Mouse (Mus musculus): ENCODE measurements around the gene Camta1. TPM values are rescaled to one million over a fixed set of nuclear protein-coding genes. Genes with fewer than 3 reads are reported as not detected.

Gene Camta1
- polyA plus RNA-seq, 1 experiment = 10.3 TPM

DNA sequence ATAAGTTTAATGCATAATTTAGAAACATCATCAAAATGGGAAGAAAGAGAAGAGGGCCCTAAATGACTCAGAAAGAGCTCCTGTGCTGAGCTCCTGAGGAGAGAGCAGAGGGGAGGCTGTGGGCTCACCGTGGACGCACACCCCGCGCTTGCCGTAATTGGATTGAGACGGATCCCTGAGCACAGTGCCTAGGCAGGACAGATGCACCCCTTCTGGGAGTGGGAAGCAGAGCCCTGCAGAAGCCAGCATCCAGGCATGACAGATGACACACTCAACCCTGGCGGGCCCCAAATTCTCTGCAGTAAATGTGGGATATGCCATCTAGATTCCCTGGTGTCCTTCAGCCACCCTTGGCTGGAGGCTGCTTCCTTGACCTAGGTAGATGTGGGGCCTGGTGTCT is 654.1 kb downstream of the Camta1 start:
- DNase-seq (ENCODE audit: low read depth) = no peak

DNA sequence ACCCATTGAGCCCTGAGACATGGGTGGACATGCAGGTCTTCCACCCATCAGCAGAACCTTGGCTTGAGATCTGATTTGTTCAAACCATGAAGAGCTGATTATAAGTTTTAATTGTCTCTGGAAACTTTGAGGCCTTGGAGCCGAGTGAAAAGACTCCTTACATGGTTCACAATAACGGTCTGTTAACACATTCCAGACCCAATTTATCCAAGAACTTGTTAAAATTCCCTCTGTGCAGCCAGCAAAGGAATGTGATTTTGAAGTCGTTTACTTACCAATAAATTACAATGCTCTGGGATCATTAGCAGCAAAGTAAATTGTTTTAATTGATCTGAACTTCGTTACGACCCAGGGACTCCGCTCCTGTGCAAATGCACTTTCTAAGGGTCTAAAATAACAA is 658.8 kb downstream of the Camta1 start:
- DNase-seq (ENCODE audit: low read depth) = no peak

DNA sequence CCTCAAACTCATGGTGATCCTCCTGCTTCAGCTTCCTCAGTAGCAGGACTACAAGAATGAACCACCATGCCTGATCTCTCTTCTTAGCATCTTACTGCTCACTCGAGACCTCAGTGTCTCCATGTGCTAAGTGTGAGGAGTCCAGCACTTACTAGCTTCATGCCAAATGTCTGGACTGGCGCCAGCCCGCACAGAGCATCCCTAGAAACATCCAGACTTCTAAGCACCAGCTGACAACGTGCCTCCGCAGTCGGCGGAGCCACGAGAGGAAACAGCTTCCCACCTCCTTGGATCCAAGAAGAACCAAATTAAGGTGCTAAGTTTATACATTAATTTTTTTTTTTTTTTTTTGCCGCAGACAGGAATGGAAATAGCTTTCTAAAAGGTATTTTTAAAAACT is 661.4 kb downstream of the Camta1 start:
- DNase-seq (ENCODE audit: low read depth) = no peak

GRCm38 (mm10) chr4:151195126-151195525 is 666.5 kb downstream of the Camta1 start:
- no peak for DNase-seq (ENCODE audit: low read depth)

GRCm38 (mm10) chr4:151194715-151195097 is 667.0 kb downstream of the Camta1 start:
- no peak for DNase-seq (ENCODE audit: low read depth)

DNA sequence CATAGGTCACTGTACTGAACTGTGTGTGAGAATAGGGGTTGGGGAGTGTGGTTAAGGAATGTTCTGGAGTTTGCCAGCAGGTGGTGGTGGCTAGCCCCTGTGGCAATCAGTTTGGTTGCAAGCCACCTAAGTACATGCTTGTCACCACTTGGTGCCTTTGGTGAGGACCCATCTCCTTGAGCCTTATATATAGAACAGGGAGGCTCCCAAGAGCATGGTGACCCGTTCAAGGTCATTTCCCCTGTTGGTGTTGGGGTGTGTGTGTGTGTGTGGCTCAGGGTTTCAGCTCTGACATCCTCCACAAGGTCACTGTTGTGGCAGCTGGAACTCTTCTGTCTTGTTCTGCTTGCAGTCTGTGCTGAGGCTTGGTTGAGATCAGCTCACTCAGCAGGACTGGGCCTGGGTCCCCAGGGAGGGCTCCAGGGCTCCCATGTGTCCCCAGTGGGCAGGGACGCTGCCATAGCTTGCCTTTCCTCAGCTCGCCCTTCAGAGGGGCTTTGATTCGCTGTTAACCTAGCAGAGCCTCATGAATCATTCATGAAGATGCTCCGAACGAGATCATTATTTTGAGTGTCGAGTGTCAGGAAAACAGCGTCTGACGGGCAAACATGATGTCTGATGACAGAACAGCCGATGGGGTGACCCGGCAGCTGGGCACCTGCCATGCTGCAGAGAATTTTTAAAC is 667.5 kb downstream of the Camta1 start:
- DNase-seq (ENCODE audit: low read depth) = no peak

DNA sequence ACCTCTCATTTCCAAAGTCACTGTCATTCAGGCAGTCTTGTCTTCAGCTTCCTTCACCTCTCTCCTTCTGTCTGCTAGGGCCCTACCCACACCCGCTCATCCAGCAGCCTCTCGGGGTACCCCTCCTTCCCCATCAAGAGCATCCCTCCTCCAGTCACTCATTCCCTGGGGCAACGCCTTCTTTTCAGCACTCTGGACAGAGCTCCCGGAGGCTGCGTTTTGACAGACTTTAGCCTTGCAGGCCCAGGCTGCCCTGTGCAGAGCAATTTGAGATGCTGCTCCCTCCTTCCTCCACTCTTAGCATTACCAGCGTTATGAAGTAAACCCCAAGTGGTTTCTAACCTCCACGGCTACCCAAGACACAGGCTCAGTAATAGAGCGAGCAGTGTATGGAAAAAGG is 675.2 kb downstream of the Camta1 start:
- no peak for DNase-seq (ENCODE audit: low read depth)

DNA sequence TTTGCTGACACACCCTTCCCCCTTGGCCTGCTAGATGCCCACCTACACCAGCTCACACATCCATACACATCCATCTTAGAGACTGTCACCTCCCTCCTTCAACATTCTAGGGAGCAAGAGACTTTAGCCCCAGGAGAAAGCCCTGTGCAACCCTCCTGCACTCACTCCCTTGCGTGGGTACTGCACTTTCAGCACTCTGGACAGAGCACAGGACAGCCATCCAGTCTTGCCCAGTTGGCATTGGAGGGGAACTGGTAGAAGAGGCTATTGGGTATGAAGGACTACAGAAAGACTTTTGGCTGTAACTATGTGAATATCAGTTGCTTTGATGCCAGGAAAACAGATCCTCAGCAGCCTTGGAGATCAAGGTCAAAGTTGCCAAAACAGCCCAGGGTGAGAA is 675.9 kb downstream of the Camta1 start:
- no peak for DNase-seq (ENCODE audit: low read depth)

DNA sequence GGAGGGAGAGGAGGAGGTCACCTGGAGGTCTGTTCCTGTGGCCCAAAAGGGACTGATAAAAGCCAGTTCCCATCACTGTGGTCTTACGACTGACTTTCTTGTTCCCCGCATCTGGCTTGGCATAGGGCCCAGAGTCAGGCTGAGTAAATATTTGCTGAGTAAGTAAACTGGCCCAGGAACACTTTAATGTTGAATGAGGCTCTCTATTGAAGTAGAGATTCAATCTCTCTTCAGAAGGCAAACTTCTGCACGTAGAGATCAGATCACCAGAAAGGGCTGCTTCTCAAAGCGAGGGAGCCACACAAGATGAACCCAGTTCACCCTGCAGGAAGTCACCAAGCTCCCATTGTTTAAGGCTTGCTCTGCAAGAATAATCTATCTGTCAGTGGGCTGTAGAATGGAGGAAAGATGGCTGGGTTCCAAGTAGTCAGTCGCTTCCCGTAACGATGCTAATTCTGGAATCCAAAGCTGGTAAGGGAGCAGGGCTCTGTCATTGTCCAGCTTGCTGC is 681.2 kb downstream of the Camta1 start:
- no peak for DNase-seq (ENCODE audit: low read depth)

DNA sequence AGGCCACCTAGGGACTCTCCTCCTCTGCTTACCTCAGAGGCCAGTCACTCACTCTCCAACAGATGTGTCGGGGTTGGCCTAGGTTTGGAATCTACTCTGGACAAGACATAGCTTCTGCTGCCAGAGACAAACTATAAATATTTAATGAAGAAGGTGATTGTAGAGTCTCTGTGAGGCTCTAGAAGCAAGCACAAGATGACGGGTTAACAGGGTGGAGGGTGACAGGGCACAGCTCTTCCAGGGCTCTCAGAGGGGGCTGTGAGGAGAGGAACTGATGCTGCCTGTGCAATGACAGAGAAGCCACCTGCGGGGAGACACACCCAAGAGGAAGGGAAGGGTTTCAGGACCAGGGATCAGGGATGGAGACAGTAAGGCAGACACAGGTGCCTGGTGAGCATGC is 682.0 kb downstream of the Camta1 start:
- no peak for DNase-seq (ENCODE audit: low read depth)

DNA sequence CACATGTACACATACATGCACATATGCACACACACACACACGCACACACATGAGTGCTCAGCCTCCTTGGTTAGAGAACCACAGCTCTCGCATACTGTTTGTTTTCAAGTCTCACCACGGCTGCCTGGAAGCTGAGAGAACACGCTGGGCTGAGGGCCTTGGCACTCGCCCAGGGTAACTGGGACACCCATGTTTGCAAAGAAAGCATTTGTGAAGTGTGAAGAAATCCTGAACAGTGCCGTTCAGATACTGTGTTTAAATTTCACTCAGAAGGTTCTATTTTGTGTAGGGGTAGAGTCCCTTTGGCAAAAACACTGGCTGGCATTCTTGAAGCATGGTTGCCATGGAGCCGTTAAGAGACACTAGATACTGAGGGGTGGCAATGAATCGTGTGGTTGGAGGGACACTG is 682.7 kb downstream of the Camta1 start:
- no peak for DNase-seq (ENCODE audit: low read depth)

- DNase-seq (ENCODE audit: low read depth) = no peak
Observed at GRCm38 (mm10) chr4:151172526-151172925, 689.1 kb downstream of the Camta1 start.

GRCm38 (mm10) chr4:151171117-151171516 is 690.6 kb downstream of the Camta1 start:
- no peak for DNase-seq (ENCODE audit: low read depth)

DNA sequence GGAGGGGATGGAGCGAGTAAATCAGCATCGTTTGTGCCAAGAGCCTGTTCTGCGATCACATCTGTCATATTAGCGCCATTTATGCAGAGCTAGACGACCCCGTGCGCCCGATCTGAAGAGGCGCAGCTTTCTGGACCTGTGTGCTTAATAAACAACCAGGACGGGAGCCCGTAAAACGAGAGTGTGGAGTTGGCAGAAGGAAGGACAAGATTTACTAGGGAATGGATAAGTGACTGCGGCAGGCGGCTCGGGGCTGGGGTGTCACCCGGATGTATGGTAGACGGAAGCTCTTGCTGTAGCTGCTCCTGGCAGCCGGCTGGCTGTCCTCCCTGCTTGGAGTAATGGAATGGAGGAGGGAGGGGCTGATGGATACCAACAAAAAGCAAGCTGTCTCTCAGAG is 691.0 kb downstream of the Camta1 start:
- DNase-seq (ENCODE audit: low read depth) = no peak

GRCm38 (mm10) chr4:151166969-151167368 is 694.7 kb downstream of the Camta1 start:
- DNase-seq (ENCODE audit: low read depth) = no peak

- DNase-seq (ENCODE audit: low read depth) = no peak
Observed at GRCm38 (mm10) chr4:151165539-151165938, 696.1 kb downstream of the Camta1 start.

GRCm38 (mm10) chr4:151164309-151164708 is 697.4 kb downstream of the Camta1 start:
- DNase-seq (ENCODE audit: low read depth) = no peak

DNA sequence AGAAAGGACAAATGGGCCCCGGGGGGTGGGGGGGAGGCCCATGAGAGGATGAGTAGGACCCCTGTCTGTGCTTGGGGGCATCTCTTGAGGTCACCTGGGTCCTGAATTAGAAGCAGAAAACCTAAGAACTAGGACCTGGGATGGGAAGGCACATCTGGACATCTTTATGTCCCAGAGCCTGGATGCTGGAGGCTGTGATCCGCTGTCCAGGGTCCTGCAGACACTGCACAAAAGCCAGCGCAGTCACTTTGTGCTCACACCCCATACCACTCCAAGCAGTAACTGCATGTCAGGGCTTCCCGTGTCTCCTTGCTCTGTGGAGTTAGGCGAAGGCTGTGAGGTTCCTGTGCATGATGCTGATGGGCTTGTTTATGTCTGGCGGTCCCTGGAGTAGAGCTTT is 699.8 kb downstream of the Camta1 start:
- no peak for DNase-seq (ENCODE audit: low read depth)

- no peak for DNase-seq (ENCODE audit: low read depth)
Observed at GRCm38 (mm10) chr4:151160932-151161331, 700.7 kb downstream of the Camta1 start.

GRCm38 (mm10) chr4:151160476-151160875 is 701.2 kb downstream of the Camta1 start:
- no peak for DNase-seq (ENCODE audit: low read depth)

GRCm38 (mm10) chr4:151158250-151158649 is 703.4 kb downstream of the Camta1 start:
- DNase-seq (ENCODE audit: low read depth) = no peak

GRCm38 (mm10) chr4:151156904-151157303 is 704.8 kb downstream of the Camta1 start:
- DNase-seq (ENCODE audit: low read depth) = no peak

DNA sequence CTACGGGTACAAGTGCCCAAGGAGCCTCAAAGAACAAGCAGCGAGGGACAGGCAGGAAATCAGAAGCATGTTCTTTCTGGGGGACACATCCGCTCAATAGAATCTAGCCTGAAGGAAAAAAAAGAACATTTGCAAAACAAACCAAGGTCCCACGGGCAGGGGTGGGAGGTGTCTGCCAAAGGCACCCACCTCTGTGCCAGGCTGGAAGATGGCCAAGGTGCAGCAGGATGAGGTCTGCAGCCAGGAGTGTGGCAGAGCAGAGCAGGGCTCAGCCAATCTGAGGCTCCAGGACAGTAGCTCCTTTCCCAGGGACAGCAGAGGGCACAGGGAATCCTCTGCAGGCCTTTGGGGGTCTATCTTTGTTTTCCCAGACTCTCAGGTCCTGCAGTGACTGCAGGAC is 706.1 kb downstream of the Camta1 start:
- DNase-seq (ENCODE audit: low read depth) = no peak

DNA sequence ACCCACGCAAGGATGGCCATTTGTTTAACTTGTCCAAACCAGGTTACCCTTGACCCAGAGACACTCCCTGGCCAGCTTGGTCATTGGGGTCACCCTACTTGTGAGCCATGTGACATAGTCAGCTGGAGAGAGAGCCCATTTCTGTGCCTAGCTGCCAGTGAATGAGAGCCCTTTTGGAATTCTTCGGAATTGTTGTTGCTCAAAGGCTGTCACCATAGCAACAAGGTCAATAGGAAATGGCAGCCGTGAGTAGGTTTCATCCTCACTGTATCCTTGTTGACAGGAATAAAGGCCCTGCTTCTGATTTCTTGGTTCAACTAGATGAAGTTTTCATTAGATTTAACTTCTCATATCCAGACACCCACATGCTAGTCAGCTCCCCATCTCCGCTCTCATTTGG is 707.4 kb downstream of the Camta1 start:
- DNase-seq (ENCODE audit: low read depth) = no peak
